Mouse (Mus musculus): ENCODE data around the gene Kdm5b. TPM values are rescaled to one million over a fixed set of nuclear protein-coding genes. Genes with fewer than 3 reads are reported as not detected.
"Not testable (repeated sequence)": the region's sequence is repeated elsewhere in the genome, so short reads cannot be mapped to it uniquely, and the experiment has no call there.

Kdm5b gene
- 102 and 111 TPM in 2 replicates for polyA plus RNA-seq (2016; fragmentation: Nextera tagmentation; extraction: Ambion mirVana)

DNA sequence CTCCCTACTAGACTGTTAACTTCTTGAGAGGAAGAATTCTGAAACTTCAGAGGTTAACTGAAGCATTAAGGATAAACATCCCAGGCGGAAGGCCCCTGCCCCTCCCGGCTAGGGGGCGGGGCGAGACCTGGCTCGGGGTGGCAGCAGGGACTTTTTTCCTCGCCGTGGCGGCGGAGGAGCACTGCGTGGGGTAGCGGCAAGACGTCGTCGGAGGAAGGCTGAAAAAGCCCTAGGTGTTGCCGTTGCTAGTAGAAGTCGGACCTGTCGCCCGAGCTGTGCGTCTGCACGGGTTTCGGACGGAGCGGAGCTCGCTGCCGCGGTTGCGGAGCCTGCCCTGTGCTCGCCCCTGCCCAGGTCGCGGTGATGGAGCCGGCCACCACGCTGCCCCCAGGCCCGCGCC, at the start of gene Kdm5b:
Gene Kdm5b (plus strand): TSS at position 196 of the 400 bp plus-strand sequence.
- H3K4me2 ChIP-seq (replicated peaks): peak within 1 kb of the TSS; percentile 70
- peaks cover 33% of the 10 kb centered on the region for H3K4me1 ChIP-seq
- H3K27ac ChIP-seq (replicated peaks): peak within 1 kb of the TSS; percentile 95
- peak; percentile 10; the same call in 1 of the 2 replicates for ATAC-seq (ENCODE audit: low FRiP score, low read depth)
- peaks cover 8% of the 10 kb centered on the region for H3K27me3 ChIP-seq
- H3K4me3 ChIP-seq: peak within 1 kb of the TSS; percentile 100
- H3K9ac ChIP-seq (replicated peaks): peak within 1 kb of the TSS; percentile 100
- no peaks in the 10 kb centered on the region for H3K9me3 ChIP-seq
- WGBS: under 1% methylated on average over 33 of the region's 34 CpGs
- no peaks in the 10 kb centered on the region for H3K36me3 ChIP-seq

DNA sequence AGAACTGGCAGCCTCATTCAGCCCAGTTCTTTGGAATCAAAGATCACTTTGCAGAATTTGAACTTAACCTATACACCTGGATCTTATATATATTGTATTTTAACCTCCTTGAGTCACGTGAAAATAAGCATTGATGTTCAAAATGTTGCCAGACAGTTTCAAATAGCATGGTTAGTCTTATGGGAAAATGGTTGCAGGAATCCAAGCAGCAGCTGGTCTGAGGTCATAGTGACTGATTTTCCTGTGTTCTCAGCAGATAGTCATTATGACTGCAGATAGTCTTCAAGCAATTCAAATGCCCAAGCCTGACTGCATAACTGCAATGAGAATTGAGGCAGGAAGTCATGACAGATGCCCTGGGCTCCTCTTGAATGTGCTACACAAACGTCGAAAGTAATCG, 47.8 kb upstream of the Kdm5b start:
- 74% methylated on average over 4 of the region's 4 CpGs for WGBS
- Histone ChIP-seq H3K4me3 (no peak overlapping the region), H3K9me3 (no peaks in the 10 kb centered on the region)

GRCm38 (mm10) chr1:134512584-134512983, 47.4 kb upstream of the Kdm5b start:
- Histone ChIP-seq H3K4me3 (no peak overlapping the region), H3K4me2 (replicated peaks) (no peak overlapping the region), H3K27ac (replicated peaks) (no peak overlapping the region), H3K9ac (replicated peaks) (no peak overlapping the region), H3K9me3 (no peaks in the 10 kb centered on the region), H3K4me1 (peaks cover 27% of the 10 kb centered on the region), H3K27me3 (peaks cover 39% of the 10 kb centered on the region), H3K36me3 (peaks cover 5% of the 10 kb centered on the region)
- WGBS: 69% methylated on average over 6 of the region's 6 CpGs
- ATAC-seq (ENCODE audit: low FRiP score, low read depth): no peak

More for the DNA sequence above, 47.8 kb upstream of the Kdm5b start:
- H3K36me3 ChIP-seq: peaks cover 9% of the 10 kb centered on the region
- peaks cover 27% of the 10 kb centered on the region for H3K4me1 ChIP-seq
- no peak for ATAC-seq (ENCODE audit: low FRiP score, low read depth)
- no peak overlapping the region for H3K27ac ChIP-seq (replicated peaks)
- H3K27me3 ChIP-seq: peaks cover 39% of the 10 kb centered on the region
- H3K9ac ChIP-seq (replicated peaks): no peak overlapping the region
- no peak overlapping the region for H3K4me2 ChIP-seq (replicated peaks)

DNA sequence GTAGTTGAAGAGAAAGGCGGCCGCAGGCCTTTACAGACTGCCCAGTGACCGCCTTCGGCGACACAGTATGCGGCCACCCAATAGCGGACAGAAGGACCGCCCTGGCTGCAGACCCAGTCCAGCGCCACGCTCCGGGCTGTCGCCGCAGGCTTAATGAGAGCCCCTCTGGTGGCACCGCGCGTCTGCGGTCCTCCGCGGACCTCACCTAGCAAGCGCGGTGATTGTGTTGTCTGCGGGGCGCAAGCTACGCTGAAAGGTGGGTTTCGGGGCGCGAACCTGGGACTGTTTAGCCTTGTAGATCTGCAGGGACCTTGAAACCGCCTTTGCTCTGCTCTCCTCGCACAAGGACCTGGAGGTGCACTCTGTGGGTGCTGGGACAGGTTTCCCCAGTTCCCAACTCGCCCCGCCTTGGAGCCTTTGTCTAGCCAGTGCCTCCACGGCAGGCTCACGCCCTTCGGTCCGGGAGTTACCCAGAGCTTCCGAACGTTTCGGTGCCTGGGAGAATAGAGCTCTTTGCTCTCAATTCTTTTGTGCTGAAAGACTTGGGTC, 46.6 kb upstream of the Kdm5b start:
- H3K27me3 ChIP-seq: peaks cover 39% of the 10 kb centered on the region
- no peak overlapping the region for H3K27ac ChIP-seq (replicated peaks)
- ATAC-seq (ENCODE audit: low FRiP score, low read depth): peak; percentile 56; the same call in 1 of the 2 replicates
- no peaks in the 10 kb centered on the region for H3K36me3 ChIP-seq
- H3K4me3 ChIP-seq: peak overlapping the region; percentile 43
- under 1% methylated on average over 38 of the region's 38 CpGs for WGBS
- H3K9ac ChIP-seq (replicated peaks): peak overlapping the region; percentile 56
- H3K9me3 ChIP-seq: no peaks in the 10 kb centered on the region
- H3K4me1 ChIP-seq: peaks cover 27% of the 10 kb centered on the region
- peak overlapping the region; percentile 71 for H3K4me2 ChIP-seq (replicated peaks)

DNA sequence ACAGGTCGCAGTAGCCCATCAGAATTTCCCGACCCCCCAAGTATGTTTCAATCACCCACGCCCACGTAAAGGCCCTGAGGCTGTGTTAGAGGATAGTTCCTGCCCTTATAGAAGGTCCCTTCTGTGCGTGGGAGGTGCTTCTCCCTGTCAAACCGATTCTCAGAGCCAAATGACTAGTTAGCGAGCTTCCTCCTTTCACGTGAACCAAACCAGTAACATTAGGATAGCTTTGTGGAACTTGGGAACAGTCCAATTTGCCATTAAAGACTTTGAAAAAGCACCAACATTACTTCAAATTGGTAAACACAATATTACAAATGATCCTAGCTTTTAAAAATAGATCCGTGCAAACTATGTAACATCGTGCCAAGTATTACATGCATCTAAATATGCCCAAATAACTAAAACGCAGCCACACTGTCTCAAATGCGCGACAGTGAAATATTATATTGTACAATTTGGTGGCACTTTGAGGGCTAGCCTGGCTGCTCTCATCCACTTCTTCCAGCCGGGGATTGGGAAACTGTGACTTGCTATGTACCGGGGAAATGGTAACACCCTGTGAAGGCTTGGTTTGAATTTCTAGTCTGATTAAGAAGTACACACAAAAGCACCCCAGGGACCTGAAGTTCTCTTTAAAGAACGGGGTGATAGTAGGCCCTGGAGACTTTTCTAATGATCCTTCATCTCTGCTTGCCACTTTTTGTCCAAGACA, 45.9 kb upstream of the Kdm5b start:
- peak overlapping the region; percentile 56; the same call in 1 of the 2 replicates for H3K9ac ChIP-seq (replicated peaks)

GRCm38 (mm10) chr1:134515891-134516290, 44.1 kb upstream of the Kdm5b start:
- no peak overlapping the region for H3K4me2 ChIP-seq (replicated peaks)
- WGBS: 72% methylated on average over 2 of the region's 2 CpGs
- H3K4me1 ChIP-seq: peaks cover 31% of the 10 kb centered on the region
- no peak overlapping the region for H3K4me3 ChIP-seq
- peak overlapping the region; percentile 56; the same call in 1 of the 2 replicates for H3K27ac ChIP-seq (replicated peaks)
- peaks cover 39% of the 10 kb centered on the region for H3K27me3 ChIP-seq
- no peaks in the 10 kb centered on the region for H3K36me3 ChIP-seq
- no peaks in the 10 kb centered on the region for H3K9me3 ChIP-seq
- ATAC-seq (ENCODE audit: low FRiP score, low read depth): no peak
- no peak overlapping the region for H3K9ac ChIP-seq (replicated peaks)

More for the DNA sequence above, 45.9 kb upstream of the Kdm5b start:
- peaks cover 31% of the 10 kb centered on the region for H3K4me1 ChIP-seq
- no peak for ATAC-seq (ENCODE audit: low FRiP score, low read depth)
- peak overlapping the region; percentile 71 for H3K4me2 ChIP-seq (replicated peaks)
- WGBS: 44% methylated on average over 16 of the region's 16 CpGs
- no peak overlapping the region for H3K27ac ChIP-seq (replicated peaks)
- H3K36me3 ChIP-seq: no peaks in the 10 kb centered on the region
- H3K27me3 ChIP-seq: peaks cover 39% of the 10 kb centered on the region
- no peaks in the 10 kb centered on the region for H3K9me3 ChIP-seq
- peak overlapping the region; percentile 43; the same call in 1 of the 2 replicates for H3K4me3 ChIP-seq

- Histone ChIP-seq H3K36me3 (no peaks in the 10 kb centered on the region), H3K9ac (replicated peaks) (no peak overlapping the region), H3K9me3 (no peaks in the 10 kb centered on the region), H3K27ac (replicated peaks) (peak overlapping the region; percentile 56), H3K4me3 (no peak overlapping the region), H3K4me2 (replicated peaks) (no peak overlapping the region), H3K4me1 (peaks cover 31% of the 10 kb centered on the region), H3K27me3 (peaks cover 38% of the 10 kb centered on the region)
- ATAC-seq (ENCODE audit: low FRiP score, low read depth): 0 out of 2 replicates have a peak, but pooled peaks have one; percentile 52
- WGBS: 6% methylated on average over 4 of the region's 4 CpGs
Measured at GRCm38 (mm10) chr1:134516491-134517198, 43.3 kb upstream of the Kdm5b start.

- H3K4me2 ChIP-seq (replicated peaks); ATAC-seq (ENCODE audit: low FRiP score, low read depth); H3K9me3 ChIP-seq; H3K36me3 ChIP-seq; H3K27ac ChIP-seq (replicated peaks); H3K9ac ChIP-seq (replicated peaks); H3K4me3 ChIP-seq: not testable (repeated sequence)
- Histone ChIP-seq H3K4me1 (peaks cover 25% of the 10 kb centered on the region), H3K27me3 (peaks cover 28% of the 10 kb centered on the region)
- 97% methylated on average over 14 of the region's 14 CpGs for WGBS
Measured at GRCm38 (mm10) chr1:134517841-134518240, 42.1 kb upstream of the Kdm5b start.

GRCm38 (mm10) chr1:134518677-134519076, 41.3 kb upstream of the Kdm5b start:
- 14% methylated on average over 7 of the region's 7 CpGs for WGBS

GRCm38 (mm10) chr1:134519201-134519600, 40.8 kb upstream of the Kdm5b start:
- WGBS: 90% methylated on average over 5 of the region's 5 CpGs
- H3K9ac ChIP-seq (replicated peaks); H3K9me3 ChIP-seq; H3K36me3 ChIP-seq; H3K4me3 ChIP-seq; H3K27ac ChIP-seq (replicated peaks); ATAC-seq (ENCODE audit: low FRiP score, low read depth); H3K4me2 ChIP-seq (replicated peaks): not testable (repeated sequence)
- H3K4me1 ChIP-seq: peaks cover 15% of the 10 kb centered on the region; the same call in 1 of the 2 replicates
- H3K27me3 ChIP-seq: peaks cover 14% of the 10 kb centered on the region

More at GRCm38 (mm10) chr1:134518677-134519076, 41.3 kb upstream of the Kdm5b start:
- Histone ChIP-seq H3K9me3 (no peaks in the 10 kb centered on the region), H3K9ac (replicated peaks) (no peak overlapping the region), H3K27me3 (peaks cover 20% of the 10 kb centered on the region), H3K36me3 (no peaks in the 10 kb centered on the region), H3K4me2 (replicated peaks) (no peak overlapping the region), H3K4me3 (no peak overlapping the region), H3K27ac (replicated peaks) (no peak overlapping the region), H3K4me1 (peaks cover 17% of the 10 kb centered on the region)
- 0 out of 2 replicates have a peak, but pooled peaks have one; percentile 9 for ATAC-seq (ENCODE audit: low FRiP score, low read depth)

- H3K4me1 ChIP-seq: peaks cover 15% of the 10 kb centered on the region; the same call in 1 of the 2 replicates
- no peaks in the 10 kb centered on the region for H3K9me3 ChIP-seq
- no peak overlapping the region for H3K27ac ChIP-seq (replicated peaks)
- no peaks in the 10 kb centered on the region for H3K36me3 ChIP-seq
- no peak overlapping the region for H3K4me2 ChIP-seq (replicated peaks)
- no peak overlapping the region for H3K4me3 ChIP-seq
- 85% methylated on average over 8 of the region's 8 CpGs for WGBS
- H3K9ac ChIP-seq (replicated peaks): no peak overlapping the region
- no peak for ATAC-seq (ENCODE audit: low FRiP score, low read depth)
- H3K27me3 ChIP-seq: peaks cover 5% of the 10 kb centered on the region
Measured at GRCm38 (mm10) chr1:134520001-134520721, 39.8 kb upstream of the Kdm5b start.

Data from midbrain, embryonic 12.5 days (tissue).